Comparison of ENCODE assay signal across 16 mouse cellular contexts in genomic region chr3:55531204-55532044, GRCm38 (mm10). TPM values are rescaled to one million over a fixed set of nuclear protein-coding genes. Genes with fewer than 3 reads are reported as not detected.
A peak's percentile ranks its signal among the peaks of the same experiment; 100 is the strongest.
DNase-seq lines count a peak whose midpoint lies in the region; ATAC-seq lines count a peak whose summit lies in the region.
"Had no signal": no experiment of that assay in that cellular context is flagged by ENCODE, and none has a peak within 500 bp of the region (broad histone marks: within the 10 kb centered on the region; RNA-seq: fewer than 3 reads in every experiment).

No protein-coding gene starts in this region.

- H3K9ac ChIP-seq in forebrain, embryonic 16.5 days (replicated peaks; ENCODE audit: low read depth, low read length): no peak overlapping the region
- H3K9ac ChIP-seq in forebrain, embryonic 12.5 days: no peak overlapping the region
- no peak overlapping the region for H3K9ac ChIP-seq in hindbrain, embryonic 15.5 days
- no peak overlapping the region for H3K9ac ChIP-seq in hindbrain, embryonic 11.5 days (ENCODE audit: low read depth, low read length)
- H3K9ac ChIP-seq in limb, embryonic 13.5 days: no peak overlapping the region
- H3K9ac ChIP-seq: stomach, embryonic 15.5 days had no signal

- 72% methylated on average over 14 of the region's 14 CpGs for WGBS in forebrain, embryonic 16.5 days
- 84% methylated on average over 14 of the region's 14 CpGs for WGBS in forebrain, embryonic 12.5 days
- WGBS in hindbrain, embryonic 15.5 days: 71% methylated on average over 14 of the region's 14 CpGs
- WGBS in hindbrain, embryonic 11.5 days: 85% methylated on average over 14 of the region's 14 CpGs
- WGBS in limb, embryonic 13.5 days: 20% methylated on average over 14 of the region's 14 CpGs

- DNase-seq in hindbrain, embryonic 11.5 days (ENCODE audit: low spot score): no peak
- DNase-seq in A20 (ENCODE audit: low read depth, low spot score): peak; percentile 21
- DNase-seq in cerebellum, adult 9-10 months: no peak
- no peak for DNase-seq in urinary bladder, postnatal 14 days (ENCODE audit: low spot score)
- DNase-seq: heart, postnatal 14 days; right cerebral cortex, postnatal 25 days had no signal

- no peak overlapping the region for H3K4me3 ChIP-seq in forebrain, embryonic 16.5 days (replicated peaks; ENCODE audit: low read length)
- no peak overlapping the region for H3K4me3 ChIP-seq in forebrain, embryonic 12.5 days (replicated peaks)
- H3K4me3 ChIP-seq in hindbrain, embryonic 15.5 days: no peak overlapping the region
- H3K4me3 ChIP-seq in hindbrain, embryonic 11.5 days (ENCODE audit: low read depth, low read length): no peak overlapping the region
- no peak overlapping the region for H3K4me3 ChIP-seq in limb, embryonic 13.5 days
- H3K4me3 ChIP-seq: stomach, embryonic 15.5 days had no signal

- no peaks in the 10 kb centered on the region for H3K9me3 ChIP-seq in forebrain, embryonic 16.5 days (ENCODE audit: control insufficient read depth, low read length)
- H3K9me3 ChIP-seq in forebrain, embryonic 12.5 days: no peaks in the 10 kb centered on the region
- H3K9me3 ChIP-seq in hindbrain, embryonic 15.5 days: no peaks in the 10 kb centered on the region
- no peaks in the 10 kb centered on the region for H3K9me3 ChIP-seq in hindbrain, embryonic 11.5 days (ENCODE audit: control insufficient read depth, low read length)
- no peaks in the 10 kb centered on the region for H3K9me3 ChIP-seq in limb, embryonic 13.5 days
- H3K9me3 ChIP-seq: stomach, embryonic 15.5 days had no signal

- no peak overlapping the region for H3K27ac ChIP-seq in forebrain, embryonic 16.5 days (ENCODE audit: low read length)
- H3K27ac ChIP-seq in forebrain, embryonic 12.5 days: no peak overlapping the region
- H3K27ac ChIP-seq in hindbrain, embryonic 15.5 days (replicated peaks): peak overlapping the region; percentile 49
- H3K27ac ChIP-seq in hindbrain, embryonic 11.5 days (ENCODE audit: low read depth, low read length): no peak overlapping the region
- peak overlapping the region; percentile 72 for H3K27ac ChIP-seq in limb, embryonic 13.5 days
- H3K27ac ChIP-seq: macrophage; stomach, embryonic 15.5 days had no signal

- H3K4me2 ChIP-seq in forebrain, embryonic 16.5 days (ENCODE audit: low read length): no peak overlapping the region
- H3K4me2 ChIP-seq in forebrain, embryonic 12.5 days: no peak overlapping the region
- no peak overlapping the region for H3K4me2 ChIP-seq in hindbrain, embryonic 15.5 days
- no peak overlapping the region for H3K4me2 ChIP-seq in hindbrain, embryonic 11.5 days (replicated peaks; ENCODE audit: low read depth, low read length)
- H3K4me2 ChIP-seq in limb, embryonic 13.5 days (replicated peaks): peak overlapping the region; percentile 45
- H3K4me2 ChIP-seq: liver, embryonic 11.5 days; stomach, embryonic 15.5 days had no signal

- H3K27me3 ChIP-seq in forebrain, embryonic 16.5 days (replicated peaks; ENCODE audit: control insufficient read depth, insufficient read depth, low read length): no peaks in the 10 kb centered on the region
- no peaks in the 10 kb centered on the region for H3K27me3 ChIP-seq in forebrain, embryonic 12.5 days
- no peaks in the 10 kb centered on the region for H3K27me3 ChIP-seq in hindbrain, embryonic 15.5 days
- H3K27me3 ChIP-seq in hindbrain, embryonic 11.5 days (ENCODE audit: control insufficient read depth, insufficient read depth, low read length): no peaks in the 10 kb centered on the region
- no peaks in the 10 kb centered on the region for H3K27me3 ChIP-seq in limb, embryonic 13.5 days
- H3K27me3 ChIP-seq: stomach, embryonic 15.5 days had no signal

- 0 out of 2 replicates have a peak, but pooled peaks cover 3% of the 10 kb centered on the region for H3K36me3 ChIP-seq in forebrain, embryonic 16.5 days (ENCODE audit: control insufficient read depth, insufficient read depth)
- H3K36me3 ChIP-seq in forebrain, embryonic 12.5 days (replicated peaks): no peaks in the 10 kb centered on the region
- peaks cover 10% of the 10 kb centered on the region; the same call in 1 of the 2 replicates for H3K36me3 ChIP-seq in hindbrain, embryonic 15.5 days
- no peaks in the 10 kb centered on the region for H3K36me3 ChIP-seq in hindbrain, embryonic 11.5 days (ENCODE audit: control insufficient read depth, insufficient read depth, low read length)
- no peaks in the 10 kb centered on the region for H3K36me3 ChIP-seq in limb, embryonic 13.5 days
- H3K36me3 ChIP-seq: stomach, embryonic 15.5 days had no signal

- peak; percentile 31; the same call in 1 of the 2 replicates for ATAC-seq in forebrain, embryonic 16.5 days
- ATAC-seq in forebrain, embryonic 12.5 days (ENCODE audit: low FRiP score): no peak
- ATAC-seq in hindbrain, embryonic 15.5 days (ENCODE audit: low FRiP score, low read depth): no peak
- ATAC-seq in hindbrain, embryonic 11.5 days (ENCODE audit: low FRiP score): no peak
- peak; percentile 58; the same call in 1 of the 2 replicates for ATAC-seq in limb, embryonic 13.5 days (ENCODE audit: low FRiP score, low read depth)

- H3K4me1 ChIP-seq in forebrain, embryonic 16.5 days (replicated peaks; ENCODE audit: control insufficient read depth, insufficient read depth, low read length): peaks cover 3% of the 10 kb centered on the region; the same call in 1 of the 2 replicates
- peaks cover 30% of the 10 kb centered on the region; the same call in 1 of the 2 replicates for H3K4me1 ChIP-seq in forebrain, embryonic 12.5 days
- peaks cover 27% of the 10 kb centered on the region for H3K4me1 ChIP-seq in hindbrain, embryonic 15.5 days (replicated peaks)
- no peaks in the 10 kb centered on the region for H3K4me1 ChIP-seq in hindbrain, embryonic 11.5 days (replicated peaks; ENCODE audit: control insufficient read depth, insufficient read depth, low read length)
- peaks cover 73% of the 10 kb centered on the region for H3K4me1 ChIP-seq in limb, embryonic 13.5 days

RNA-seq across cellular contexts. Expression of gene Gm21954, which starts 59.4 kb away (rescaled TPM):
- not detected in 2 replicates for polyA plus RNA-seq in forebrain, embryonic 16.5 days (2015; fragmentation: Nextera tagmentation; extraction: Ambion mirVana)
- polyA plus RNA-seq in forebrain, embryonic 12.5 days (2016; fragmentation: Nextera tagmentation; extraction: Ambion mirVana): not detected in 2 replicates
- polyA plus RNA-seq in hindbrain, embryonic 15.5 days (2015; fragmentation: Nextera tagmentation; extraction: Ambion mirVana): not detected in 2 replicates
- not detected in 2 replicates for polyA plus RNA-seq in hindbrain, embryonic 11.5 days (2014; fragmentation: Nextera tagmentation; extraction: Ambion mirVana)
- not detected in 2 replicates for polyA plus RNA-seq in limb, embryonic 13.5 days (2015; fragmentation: Nextera tagmentation; extraction: Ambion mirVana)
- polyA plus RNA-seq: C2C12; kidney, embryonic 14.5 days; liver, embryonic 11.5 days; macrophage; neural tube, embryonic 11.5 days; stomach, embryonic 15.5 days had no signal

Comparison
In these comparisons a context has a peak if more than half of its experiments do, and no peak if none do; other contexts are left out.
1. ATAC-seq: peak in forebrain, embryonic 16.5 days (single experiment) and limb, embryonic 13.5 days (single experiment); none in forebrain, embryonic 12.5 days (single experiment), hindbrain, embryonic 15.5 days (single experiment) and hindbrain, embryonic 11.5 days (single experiment).
2. H3K27ac ChIP-seq: peak in hindbrain, embryonic 15.5 days (single experiment) and limb, embryonic 13.5 days (single experiment); none in forebrain, embryonic 16.5 days (single experiment), forebrain, embryonic 12.5 days (single experiment) and hindbrain, embryonic 11.5 days (single experiment).